In the genomic region with DNA sequence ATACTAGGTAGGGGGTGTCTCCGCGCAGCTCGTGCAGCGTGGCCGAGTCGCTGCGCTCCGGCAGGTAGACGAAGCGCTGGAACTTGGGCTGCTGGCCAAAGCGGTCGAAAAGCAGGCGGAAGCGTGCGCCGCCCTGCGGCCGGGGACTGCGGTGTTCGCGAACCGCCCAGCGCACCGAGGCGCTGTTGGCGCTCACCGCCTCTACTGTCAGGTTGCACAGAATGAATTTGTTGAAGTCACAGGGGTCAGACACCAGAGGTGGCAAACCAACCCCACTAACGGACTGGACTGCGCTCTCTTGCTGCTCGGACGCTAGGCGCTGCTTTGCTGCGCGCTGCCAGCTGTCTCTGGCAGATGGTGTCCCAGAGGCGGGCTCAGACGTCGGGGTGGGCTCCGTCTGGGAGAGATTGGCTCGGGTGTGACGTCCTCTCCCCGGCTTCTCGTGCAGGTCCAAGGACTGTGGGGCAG, we compare ENCODE assay signal across 8 mouse cellular contexts. TPM values are rescaled to one million over a fixed set of nuclear protein-coding genes. Genes with fewer than 3 reads are reported as not detected.
DNase-seq lines count a peak whose midpoint lies in the region; ATAC-seq and TF ChIP-seq lines count a peak whose summit lies in the region.

No protein-coding gene starts in this region.

- peak overlapping the region; percentile 54 for H3K4me3 ChIP-seq in ES-Bruce4 (ENCODE audit: low read depth, low read length)
- H3K4me3 ChIP-seq in forebrain, embryonic 16.5 days (replicated peaks; ENCODE audit: low read length) = peak overlapping the region; percentile 54
- peak overlapping the region; percentile 61 for H3K4me3 ChIP-seq in lung, embryonic 16.5 days (ENCODE audit: low read length)

- 0 out of 2 replicates have a peak, but pooled peaks have one; percentile 8 for TF ChIP-seq EP300 in ES-Bruce4 (IDR thresholded peaks at IDR 0.05; ENCODE audit: insufficient read depth, low read depth, low read length)

- intact Hi-C loops in heart, postnatal 25 days (cut with DNase I) = no loop called here

- WGBS in forebrain, embryonic 16.5 days = 1% methylated on average over 42 of the region's 42 CpGs
- 1% methylated on average over 42 of the region's 42 CpGs for WGBS in lung, embryonic 16.5 days

- TF ChIP-seq CTCF in ES-Bruce4 (IDR thresholded peaks at IDR 0.05; ENCODE audit: low read depth, low read length) = peak; percentile 52

- no peaks in the 10 kb centered on the region for H3K36me3 ChIP-seq in ES-Bruce4 (ENCODE audit: control insufficient read depth, insufficient read depth, low read length, poor library complexity, severe bottlenecking)
- H3K36me3 ChIP-seq in forebrain, embryonic 16.5 days (ENCODE audit: control insufficient read depth, insufficient read depth) = no peaks in the 10 kb centered on the region
- no peaks in the 10 kb centered on the region for H3K36me3 ChIP-seq in lung, embryonic 16.5 days (ENCODE audit: control insufficient read depth, insufficient read depth, low read length)

- H3K9ac ChIP-seq in ES-Bruce4 (ENCODE audit: low read depth, poor library complexity, severe bottlenecking) = no peak overlapping the region
- H3K9ac ChIP-seq in forebrain, embryonic 16.5 days (replicated peaks; ENCODE audit: low read depth, low read length) = peak overlapping the region; percentile 6
- peak overlapping the region; percentile 73 for H3K9ac ChIP-seq in lung, embryonic 16.5 days (ENCODE audit: low read length)

- ATAC-seq in forebrain, embryonic 16.5 days = peak; percentile 61
- ATAC-seq in lung, embryonic 16.5 days (ENCODE audit: low read depth) = peak; percentile 23; the same call in 1 of the 2 replicates
- no peak for ATAC-seq in activated CD4-positive, CD25-positive, alpha-beta regulatory T cell, adult 4 months

- peaks cover 16% of the 10 kb centered on the region for H3K27me3 ChIP-seq in ES-Bruce4 (ENCODE audit: control insufficient read depth, insufficient read depth, low read length, poor library complexity, severe bottlenecking)
- peaks cover 43% of the 10 kb centered on the region for H3K27me3 ChIP-seq in forebrain, embryonic 16.5 days (replicated peaks; ENCODE audit: control insufficient read depth, insufficient read depth, low read length)
- peaks cover 28% of the 10 kb centered on the region for H3K27me3 ChIP-seq in lung, embryonic 16.5 days (ENCODE audit: control insufficient read depth, insufficient read depth, low read depth, low read length)

- no peak overlapping the region for H3K27ac ChIP-seq in ES-Bruce4 (ENCODE audit: insufficient read depth, low read length)
- H3K27ac ChIP-seq in forebrain, embryonic 16.5 days (ENCODE audit: low read length) = no peak overlapping the region
- peak overlapping the region; percentile 94 for H3K27ac ChIP-seq in lung, embryonic 16.5 days (ENCODE audit: low read length)

- H3K4me1 ChIP-seq in ES-Bruce4 (ENCODE audit: control insufficient read depth, insufficient read depth, low read length) = no peaks in the 10 kb centered on the region
- peaks cover 33% of the 10 kb centered on the region for H3K4me1 ChIP-seq in forebrain, embryonic 16.5 days (replicated peaks; ENCODE audit: control insufficient read depth, insufficient read depth, low read length)
- H3K4me1 ChIP-seq in lung, embryonic 16.5 days (replicated peaks; ENCODE audit: control insufficient read depth, insufficient read depth, low read length) = peaks cover 29% of the 10 kb centered on the region

- no peak for TF ChIP-seq POLR2A in ES-Bruce4 (IDR thresholded peaks at IDR 0.05; ENCODE audit: insufficient read depth, low read length)

- H3K4me2 ChIP-seq in forebrain, embryonic 16.5 days (ENCODE audit: low read length) = peak overlapping the region; percentile 93
- H3K4me2 ChIP-seq in lung, embryonic 16.5 days (ENCODE audit: low read depth, low read length) = peak overlapping the region; percentile 95

- peak; percentile 33 for DNase-seq in cerebellum, adult 11-12 months
- DNase-seq in heart, postnatal 25 days (ENCODE audit: low spot score) = peak; percentile 48
- peak; percentile 76 to 85 for DNase-seq in layer of hippocampus, postnatal 10 days (ENCODE audit: low spot score in 2 of 2)
- peak; percentile 82 for DNase-seq in ovary, postnatal 36 days (ENCODE audit: low spot score)

- H3K9me3 ChIP-seq in ES-Bruce4 (replicated peaks; ENCODE audit: control insufficient read depth, insufficient read depth, low read length, poor library complexity, severe bottlenecking) = no peaks in the 10 kb centered on the region
- no peaks in the 10 kb centered on the region for H3K9me3 ChIP-seq in forebrain, embryonic 16.5 days (ENCODE audit: control insufficient read depth, low read length)
- no peaks in the 10 kb centered on the region for H3K9me3 ChIP-seq in lung, embryonic 16.5 days (ENCODE audit: control insufficient read depth, low read length)

RNA-seq across cellular contexts. Expression of a gene that starts 2.3 kb away (rescaled TPM):
- 0.17 and 0.33 TPM in 2 replicates for polyA plus RNA-seq in ES-Bruce4 (2011; ENCODE audit: insufficient read depth, insufficient read length, low read depth, missing spikeins)
- 7.4 and 7.7 TPM in 2 replicates for polyA plus RNA-seq in forebrain, embryonic 16.5 days (2015; fragmentation: Nextera tagmentation; extraction: Ambion mirVana)
- 1 to 10 TPM; 4.7 to 5.5 TPM for total RNA-seq in heart, postnatal 25 days (2021)
- 10 to 100 TPM; 70.0 to 72.0 TPM for total RNA-seq in layer of hippocampus, postnatal 10 days (2021)
- polyA plus RNA-seq in lung, embryonic 16.5 days (2015; fragmentation: Nextera tagmentation; extraction: Ambion mirVana) = 33.9 and 38.9 TPM in 2 replicates
- polyA plus RNA-seq in activated CD4-positive, CD25-positive, alpha-beta regulatory T cell, adult 4 months (2017; shearing (Covaris generic)) = not detected
